Mouse (Mus musculus) megakaryocyte, embryonic 14.5 days (primary cell): ENCODE results near the gene Map1a.

Experiments used
- FLI1 ChIP-seq: IDR thresholded peaks from 2 replicates; pipeline ENCODE4 v1.6.1; 2012; ENCODE audit warnings: low read length, inconsistent platforms, mixed read lengths
- GATA1 ChIP-seq: IDR thresholded peaks from 3 replicates; pipeline ENCODE4 v1.6.1; 2012; ENCODE audit warnings: mixed read lengths, low read length, inconsistent platforms, borderline replicate concordance

DNA sequence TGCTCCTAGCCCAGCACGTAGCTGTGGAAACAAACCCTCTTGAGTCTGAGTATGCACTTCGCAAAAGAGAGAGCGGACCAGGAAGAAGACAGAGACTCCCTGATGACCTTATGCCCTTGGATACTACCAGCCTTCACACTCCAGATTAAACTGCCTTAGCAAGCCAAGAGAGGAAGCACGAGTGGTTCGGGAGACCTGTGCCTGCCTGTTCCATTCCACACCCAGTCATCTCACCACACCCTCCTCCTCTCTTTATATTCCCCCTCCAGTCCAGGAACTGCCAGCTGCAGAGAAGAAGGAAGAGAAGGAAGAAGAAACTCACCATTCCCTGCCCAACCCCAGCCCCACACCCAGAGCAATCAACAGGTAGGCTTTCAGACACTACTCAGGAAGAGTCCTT lies 68.1 kb downstream of the Map1a start, which contains the start of gene Ckmt1:
- TF ChIP-seq FLI1 = no peak
- no peak for TF ChIP-seq GATA1
